Mouse (Mus musculus) liver, adult 2 months (tissue): ENCODE measurements around the gene Trio.

ENCODE experiments used
- CTCF ChIP-seq: fragments of 200-500 bp; IDR thresholded peaks from 2 replicates; pipeline ENCODE4 v1.5.1; 2011; ENCODE audit warnings: low read depth, low read length, control low read depth
- POLR2A ChIP-seq: fragments of 200-500 bp; IDR thresholded peaks from 2 replicates; pipeline ENCODE4 v1.6.1; 2011; ENCODE audit warnings: low read length, control low read depth; ENCODE audit not compliant: insufficient read depth; ENCODE audit errors: extremely low read depth

DNA sequence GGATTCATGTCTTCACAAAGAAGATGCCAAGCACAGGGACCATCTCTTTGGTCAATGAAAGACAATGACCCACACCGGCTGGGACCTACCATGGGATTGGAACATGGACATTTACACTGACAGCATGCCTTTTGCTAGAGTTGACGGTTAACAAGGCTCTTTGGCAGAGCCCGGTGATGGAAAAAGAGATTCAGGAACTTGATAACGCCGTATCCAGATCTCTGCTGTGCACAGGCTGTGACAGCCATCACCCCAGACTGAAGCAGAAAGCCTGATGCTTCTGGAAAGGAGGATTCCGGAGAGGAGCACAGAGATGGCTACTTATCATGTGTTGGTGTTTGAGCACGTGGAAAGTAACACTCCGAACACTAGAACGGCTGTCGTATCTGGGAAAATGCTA lies 332.4 kb downstream of the Trio start:
- TF ChIP-seq POLR2A, result no peak
- TF ChIP-seq CTCF, result no peak
